Mouse (Mus musculus) adipose tissue, adult 10 weeks (tissue): ENCODE measurements around the gene 2010111I01Rik. TPM values are rescaled to one million over a fixed set of nuclear protein-coding genes. Genes with fewer than 3 reads are reported as not detected.

Experiments
- polyA plus RNA-seq: library from polyadenylated mRNA; stranded (reverse); fragments of 350-450 nt; fragmentation: Illumina TruSeq; extraction: RNeasy Lipid Tissue Mini Kit (QIAGEN cat#74804); gene quantifications from one replicate; pipeline ENCODE4 v1.2.3, GENCODE M21; 2014; ENCODE audit warnings: low read depth, low replicate concordance

2010111I01Rik gene
- 49.0 TPM for polyA plus RNA-seq

DNA sequence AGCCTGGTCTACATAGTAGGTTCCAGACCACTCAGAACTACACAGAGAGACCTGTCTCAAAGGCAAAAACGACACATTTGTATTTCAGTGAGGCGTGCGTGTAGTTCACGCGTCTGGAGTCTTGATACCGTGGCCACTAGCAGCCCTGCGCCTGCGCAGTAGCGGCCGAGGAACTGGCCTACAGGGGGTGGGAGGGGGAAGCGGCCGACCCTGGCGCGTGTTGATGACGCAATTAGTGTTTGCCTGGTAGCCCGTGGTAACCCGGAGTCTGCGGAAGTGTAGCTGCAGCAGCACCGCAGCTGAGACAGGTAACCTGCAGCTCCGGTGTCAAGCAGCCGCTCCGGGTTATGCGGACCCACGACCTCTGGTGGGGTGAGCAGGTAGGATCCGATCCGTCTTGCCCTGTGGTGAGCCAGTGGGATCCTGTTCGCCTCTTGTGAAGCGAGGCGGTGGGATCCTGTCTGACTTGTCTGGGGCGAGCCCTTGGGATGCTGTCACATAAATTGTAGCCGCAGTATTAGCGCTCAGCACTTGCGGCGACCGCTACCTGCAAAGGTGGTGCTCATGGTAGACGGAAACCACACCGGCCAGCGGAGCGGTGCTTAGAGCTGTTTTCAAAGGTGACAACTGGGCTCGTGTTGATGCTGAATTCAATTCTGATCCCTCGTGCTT, at the start of gene 2010111I01Rik:
TSS of gene 2010111I01Rik (plus strand) at position 254 of the 672 bp plus-strand sequence.

Other genes starting within 250 kb of the 2010111I01Rik start
- 6.6 TPM for gene Platr25, start 204.2 kb upstream of the 2010111I01Rik start, polyA plus RNA-seq
- 1.2 TPM for gene Gm5141, start 179.1 kb upstream of the 2010111I01Rik start, polyA plus RNA-seq
- 5.5 TPM for gene Fbp2, start 106.5 kb upstream of the 2010111I01Rik start, polyA plus RNA-seq
- gene Fbp1, start 76.6 kb upstream of the 2010111I01Rik start, polyA plus RNA-seq: 16.9 TPM